Mouse (Mus musculus): ENCODE data around the gene Itih3. TPM values are rescaled to one million over a fixed set of nuclear protein-coding genes. Genes with fewer than 3 reads are reported as not detected.

Gene Itih3
- polyA plus RNA-seq, 1 experiment from 2014 or later: 0.48 TPM

DNA sequence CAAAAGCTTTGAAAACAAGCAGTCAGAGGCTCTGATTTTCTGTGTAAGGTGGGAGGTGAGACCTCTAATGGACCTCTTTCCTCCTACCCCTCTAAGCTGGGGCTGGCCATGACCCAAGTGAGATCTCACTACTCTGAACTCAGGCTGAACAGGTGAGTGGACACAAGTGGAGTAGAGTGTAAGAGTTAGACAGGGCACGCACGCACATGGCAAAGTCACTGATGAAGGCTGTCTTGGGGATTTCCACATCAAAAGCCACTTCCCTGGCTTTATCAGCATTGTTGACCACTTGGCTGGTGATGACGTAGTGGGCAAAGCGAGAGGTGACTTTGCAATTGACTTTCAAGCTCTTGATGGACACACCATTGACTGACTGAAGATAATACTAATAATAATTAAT is 18.7 kb upstream of the Itih3 start:
- H3K27me3 ChIP-seq (ENCODE audit: control insufficient read depth, insufficient read depth, low read length): no peaks in the 10 kb centered on the region
- ATAC-seq (ENCODE audit: low FRiP score) (no peak), DNase-seq (ENCODE audit: low spot score, missing footprints) (no peak)
- WGBS: 92% methylated on average over 4 of the region's 4 CpGs
- H3K4me2 ChIP-seq: no peak overlapping the region
- no peaks in the 10 kb centered on the region for H3K9me3 ChIP-seq (ENCODE audit: control insufficient read depth, low read length)
- no peak overlapping the region for H3K4me3 ChIP-seq (ENCODE audit: low read depth, low read length)
- no peaks in the 10 kb centered on the region for H3K4me1 ChIP-seq (ENCODE audit: control insufficient read depth, insufficient read depth, low read length)
- no peaks in the 10 kb centered on the region for H3K36me3 ChIP-seq (ENCODE audit: control insufficient read depth, insufficient read depth, low read length)
- H3K9ac ChIP-seq (ENCODE audit: low read length): no peak overlapping the region
- no peak overlapping the region for H3K27ac ChIP-seq (ENCODE audit: low read depth, low read length)

- no peak overlapping the region for H3K27ac ChIP-seq (ENCODE audit: low read depth, low read length)
- no peak overlapping the region for H3K9ac ChIP-seq (ENCODE audit: low read length)
- DNase-seq (ENCODE audit: low spot score, missing footprints): no peak
- no peaks in the 10 kb centered on the region for H3K9me3 ChIP-seq (ENCODE audit: control insufficient read depth, low read length)
- no peak overlapping the region for H3K4me2 ChIP-seq
- no peak for ATAC-seq (ENCODE audit: low FRiP score)
- H3K36me3 ChIP-seq (ENCODE audit: control insufficient read depth, insufficient read depth, low read length): no peaks in the 10 kb centered on the region
- no peaks in the 10 kb centered on the region for H3K27me3 ChIP-seq (ENCODE audit: control insufficient read depth, insufficient read depth, low read length)
- 92% methylated on average over 9 of the region's 9 CpGs for WGBS
- no peaks in the 10 kb centered on the region for H3K4me1 ChIP-seq (ENCODE audit: control insufficient read depth, insufficient read depth, low read length)
- H3K4me3 ChIP-seq (ENCODE audit: low read depth, low read length): no peak overlapping the region
Observed at GRCm38 (mm10) chr14:30933351-30933750, 9.8 kb upstream of the Itih3 start.

GRCm38 (mm10) chr14:30930386-30930785 is 6.8 kb upstream of the Itih3 start:
- Histone ChIP-seq H3K36me3 (ENCODE audit: control insufficient read depth, insufficient read depth, low read length) (no peaks in the 10 kb centered on the region), H3K9me3 (ENCODE audit: control insufficient read depth, low read length) (no peaks in the 10 kb centered on the region), H3K27me3 (ENCODE audit: control insufficient read depth, insufficient read depth, low read length) (no peaks in the 10 kb centered on the region), H3K4me2 (no peak overlapping the region), H3K4me1 (ENCODE audit: control insufficient read depth, insufficient read depth, low read length) (no peaks in the 10 kb centered on the region), H3K9ac (ENCODE audit: low read length) (no peak overlapping the region), H3K27ac (ENCODE audit: low read depth, low read length) (no peak overlapping the region), H3K4me3 (ENCODE audit: low read depth, low read length) (no peak overlapping the region)
- ATAC-seq (ENCODE audit: low FRiP score): no peak
- no peak for DNase-seq (ENCODE audit: low spot score, missing footprints)
- WGBS: 88% methylated on average over 4 of the region's 4 CpGs

GRCm38 (mm10) chr14:30925492-30925891 is 1.9 kb upstream of the Itih3 start:
- DNase-seq (ENCODE audit: low spot score, missing footprints) (no peak), ATAC-seq (ENCODE audit: low FRiP score) (no peak)
- no peaks in the 10 kb centered on the region for H3K27me3 ChIP-seq (ENCODE audit: control insufficient read depth, insufficient read depth, low read length)
- 87% methylated on average over 3 of the region's 3 CpGs for WGBS
- no peaks in the 10 kb centered on the region for H3K9me3 ChIP-seq (ENCODE audit: control insufficient read depth, low read length)
- no peak overlapping the region for H3K4me2 ChIP-seq
- H3K36me3 ChIP-seq (ENCODE audit: control insufficient read depth, insufficient read depth, low read length): no peaks in the 10 kb centered on the region
- no peak overlapping the region for H3K4me3 ChIP-seq (ENCODE audit: low read depth, low read length)
- H3K4me1 ChIP-seq (ENCODE audit: control insufficient read depth, insufficient read depth, low read length): no peaks in the 10 kb centered on the region
- no peak overlapping the region for H3K27ac ChIP-seq (ENCODE audit: low read depth, low read length)
- H3K9ac ChIP-seq (ENCODE audit: low read length): no peak overlapping the region

DNA sequence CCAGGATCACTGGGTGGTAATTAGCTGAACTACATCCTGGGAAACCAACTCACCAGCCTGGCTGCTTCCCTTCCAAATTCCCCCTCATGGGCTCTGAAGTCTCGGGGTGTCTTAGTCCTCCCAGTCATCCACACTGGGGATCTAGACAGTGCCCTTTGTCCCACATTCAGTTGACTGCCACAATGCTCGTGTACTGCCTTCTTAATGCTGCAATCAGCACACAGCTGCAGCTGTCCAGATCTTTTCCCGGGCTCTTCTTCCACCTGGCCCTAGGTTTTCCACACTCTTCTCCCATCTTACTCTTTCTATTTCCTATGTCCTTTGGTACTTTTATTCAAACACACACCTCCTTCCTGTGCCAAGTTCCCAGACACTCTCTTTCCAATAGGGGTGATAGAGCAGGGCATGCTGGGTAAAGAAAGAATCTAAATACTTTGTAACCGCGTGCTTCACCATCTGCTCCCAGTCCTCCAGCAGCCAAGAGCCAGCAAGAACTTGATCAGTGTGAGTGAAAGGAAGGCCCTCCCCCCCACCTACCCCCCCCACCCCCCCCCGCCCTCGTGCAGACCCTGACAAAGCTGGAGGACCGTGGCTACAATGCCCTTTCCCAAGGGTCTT is 1.4 kb downstream of the Itih3 start:
- Histone ChIP-seq H3K4me3 (ENCODE audit: low read depth, low read length) (no peak overlapping the region), H3K36me3 (ENCODE audit: control insufficient read depth, insufficient read depth, low read length) (no peaks in the 10 kb centered on the region), H3K27ac (ENCODE audit: low read depth, low read length) (no peak overlapping the region), H3K4me2 (no peak overlapping the region), H3K9me3 (ENCODE audit: control insufficient read depth, low read length) (no peaks in the 10 kb centered on the region), H3K27me3 (ENCODE audit: control insufficient read depth, insufficient read depth, low read length) (no peaks in the 10 kb centered on the region), H3K4me1 (ENCODE audit: control insufficient read depth, insufficient read depth, low read length) (no peaks in the 10 kb centered on the region), H3K9ac (ENCODE audit: low read length) (no peak overlapping the region)
- ATAC-seq (ENCODE audit: low FRiP score) (0 out of 2 replicates have a peak, but pooled peaks have one; percentile 24), DNase-seq (ENCODE audit: low spot score, missing footprints) (no peak)
- 66% methylated on average over 8 of the region's 8 CpGs for WGBS

DNA sequence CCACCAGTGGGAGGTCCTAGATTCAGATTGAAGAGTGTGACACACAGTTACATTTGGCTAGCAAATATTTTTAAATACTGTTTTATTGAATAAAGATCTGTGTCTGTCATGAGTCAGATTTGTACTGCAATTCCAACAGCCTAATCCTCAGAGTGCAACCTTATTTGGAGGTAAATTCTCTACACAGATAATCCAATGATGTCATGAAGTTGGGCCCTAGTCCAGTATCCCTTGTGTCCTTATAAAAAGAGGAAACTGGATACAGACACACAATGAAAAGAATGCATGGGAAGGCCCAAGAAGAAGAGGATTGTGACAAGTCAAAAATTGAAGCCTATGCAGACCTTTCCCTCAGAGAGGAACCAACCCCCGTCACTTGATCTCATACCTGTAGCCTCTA is 7.0 kb downstream of the Itih3 start:
- no peaks in the 10 kb centered on the region for H3K9me3 ChIP-seq (ENCODE audit: control insufficient read depth, low read length)
- ATAC-seq (ENCODE audit: low FRiP score) (no peak), DNase-seq (ENCODE audit: low spot score, missing footprints) (no peak)
- no peak overlapping the region for H3K4me3 ChIP-seq (ENCODE audit: low read depth, low read length)
- H3K27me3 ChIP-seq (ENCODE audit: control insufficient read depth, insufficient read depth, low read length): no peaks in the 10 kb centered on the region
- H3K36me3 ChIP-seq (ENCODE audit: control insufficient read depth, insufficient read depth, low read length): no peaks in the 10 kb centered on the region
- H3K4me1 ChIP-seq (ENCODE audit: control insufficient read depth, insufficient read depth, low read length): no peaks in the 10 kb centered on the region
- WGBS: 88% methylated on average over 1 of the region's 1 CpGs
- H3K27ac ChIP-seq (ENCODE audit: low read depth, low read length): no peak overlapping the region
- H3K4me2 ChIP-seq: no peak overlapping the region
- H3K9ac ChIP-seq (ENCODE audit: low read length): no peak overlapping the region

GRCm38 (mm10) chr14:30913404-30913803 is 10.2 kb downstream of the Itih3 start:
- H3K36me3 ChIP-seq (ENCODE audit: control insufficient read depth, insufficient read depth, low read length): no peaks in the 10 kb centered on the region
- no peak overlapping the region for H3K9ac ChIP-seq (ENCODE audit: low read length)
- no peaks in the 10 kb centered on the region for H3K4me1 ChIP-seq (ENCODE audit: control insufficient read depth, insufficient read depth, low read length)
- no peak overlapping the region for H3K4me2 ChIP-seq
- 86% methylated on average over 5 of the region's 5 CpGs for WGBS
- H3K4me3 ChIP-seq (ENCODE audit: low read depth, low read length): no peak overlapping the region
- no peak overlapping the region for H3K27ac ChIP-seq (ENCODE audit: low read depth, low read length)
- ATAC-seq (ENCODE audit: low FRiP score) (no peak), DNase-seq (ENCODE audit: low spot score, missing footprints) (no peak)
- no peaks in the 10 kb centered on the region for H3K9me3 ChIP-seq (ENCODE audit: control insufficient read depth, low read length)
- no peaks in the 10 kb centered on the region for H3K27me3 ChIP-seq (ENCODE audit: control insufficient read depth, insufficient read depth, low read length)

GRCm38 (mm10) chr14:30912641-30913040 is 10.9 kb downstream of the Itih3 start:
- Histone ChIP-seq H3K4me2 (no peak overlapping the region), H3K36me3 (ENCODE audit: control insufficient read depth, insufficient read depth, low read length) (no peaks in the 10 kb centered on the region), H3K9me3 (ENCODE audit: control insufficient read depth, low read length) (no peaks in the 10 kb centered on the region), H3K4me1 (ENCODE audit: control insufficient read depth, insufficient read depth, low read length) (no peaks in the 10 kb centered on the region), H3K4me3 (ENCODE audit: low read depth, low read length) (no peak overlapping the region), H3K9ac (ENCODE audit: low read length) (no peak overlapping the region), H3K27me3 (ENCODE audit: control insufficient read depth, insufficient read depth, low read length) (no peaks in the 10 kb centered on the region), H3K27ac (ENCODE audit: low read depth, low read length) (no peak overlapping the region)
- no peak for DNase-seq (ENCODE audit: low spot score, missing footprints)
- 86% methylated on average over 8 of the region's 8 CpGs for WGBS
- ATAC-seq (ENCODE audit: low FRiP score): no peak

- Histone ChIP-seq H3K4me2 (no peak overlapping the region), H3K9ac (ENCODE audit: low read length) (no peak overlapping the region), H3K4me3 (ENCODE audit: low read depth, low read length) (no peak overlapping the region), H3K27me3 (ENCODE audit: control insufficient read depth, insufficient read depth, low read length) (no peaks in the 10 kb centered on the region), H3K4me1 (ENCODE audit: control insufficient read depth, insufficient read depth, low read length) (no peaks in the 10 kb centered on the region), H3K9me3 (ENCODE audit: control insufficient read depth, low read length) (no peaks in the 10 kb centered on the region), H3K27ac (ENCODE audit: low read depth, low read length) (no peak overlapping the region), H3K36me3 (ENCODE audit: control insufficient read depth, insufficient read depth, low read length) (no peaks in the 10 kb centered on the region)
- 93% methylated on average over 8 of the region's 8 CpGs for WGBS
- DNase-seq (ENCODE audit: low spot score, missing footprints) (no peak), ATAC-seq (ENCODE audit: low FRiP score) (no peak)
Observed at GRCm38 (mm10) chr14:30911141-30911540, 12.4 kb downstream of the Itih3 start.
